Mouse (Mus musculus): ENCODE results near the gene 1700020N01Rik. TPM values are rescaled to one million over a fixed set of nuclear protein-coding genes. Genes with fewer than 3 reads are reported as not detected.

Gene 1700020N01Rik
- polyA plus RNA-seq, 1 experiment from 2014 or later = not detected

DNA sequence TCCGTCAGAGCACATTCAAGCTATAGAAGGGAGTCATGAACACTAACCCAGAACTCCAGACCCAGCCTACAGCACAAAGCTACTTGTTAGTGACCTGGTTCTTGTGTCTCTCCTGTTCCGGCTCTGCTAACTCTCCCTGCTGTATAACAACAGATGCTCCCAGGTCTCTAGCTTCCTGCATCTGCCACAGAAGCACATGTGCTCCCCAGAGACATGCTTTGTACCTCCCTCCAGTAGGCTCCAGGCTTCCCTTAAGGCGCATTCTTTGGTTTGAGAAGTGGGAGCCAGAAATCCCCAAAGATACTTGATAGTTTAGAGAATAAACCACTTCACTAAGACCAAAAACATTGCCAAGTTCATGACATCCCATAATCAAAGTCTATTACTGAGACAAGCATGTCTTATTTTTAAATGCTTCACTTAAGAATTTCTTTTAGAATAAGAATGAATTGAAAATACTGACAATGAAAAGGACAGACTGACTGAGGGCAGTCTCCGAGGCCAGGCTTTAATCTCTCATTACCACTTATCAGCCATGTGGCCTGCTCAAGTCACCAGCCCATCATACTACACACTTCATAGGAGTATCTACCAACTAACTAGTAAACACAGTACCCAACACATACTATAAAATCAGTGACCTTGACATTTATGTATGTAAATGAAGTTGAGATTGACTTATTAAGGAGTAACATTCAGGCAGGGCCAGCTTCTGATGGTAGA is 43.2 kb downstream of the 1700020N01Rik start:
- no peaks in the 10 kb centered on the region for H3K27me3 ChIP-seq
- no peak overlapping the region for H3K9ac ChIP-seq (replicated peaks)
- WGBS = 78% methylated on average over 4 of the region's 4 CpGs
- H3K27ac ChIP-seq = no peak overlapping the region
- H3K4me2 ChIP-seq (replicated peaks) = no peak overlapping the region
- no peaks in the 10 kb centered on the region for H3K4me1 ChIP-seq (replicated peaks)
- no peaks in the 10 kb centered on the region for H3K9me3 ChIP-seq
- no peaks in the 10 kb centered on the region for H3K36me3 ChIP-seq
- no peak for ATAC-seq
- no peak overlapping the region for H3K4me3 ChIP-seq (replicated peaks)

- Histone ChIP-seq H3K4me2 (replicated peaks) (no peak overlapping the region), H3K9ac (replicated peaks) (no peak overlapping the region), H3K27ac (no peak overlapping the region), H3K27me3 (no peaks in the 10 kb centered on the region), H3K4me1 (replicated peaks) (no peaks in the 10 kb centered on the region), H3K36me3 (no peaks in the 10 kb centered on the region), H3K4me3 (replicated peaks) (no peak overlapping the region), H3K9me3 (no peaks in the 10 kb centered on the region)
- WGBS = 76% methylated on average over 6 of the region's 6 CpGs
- no peak for ATAC-seq
Observed at GRCm38 (mm10) chr10:21636711-21637081, 43.8 kb downstream of the 1700020N01Rik start.

DNA sequence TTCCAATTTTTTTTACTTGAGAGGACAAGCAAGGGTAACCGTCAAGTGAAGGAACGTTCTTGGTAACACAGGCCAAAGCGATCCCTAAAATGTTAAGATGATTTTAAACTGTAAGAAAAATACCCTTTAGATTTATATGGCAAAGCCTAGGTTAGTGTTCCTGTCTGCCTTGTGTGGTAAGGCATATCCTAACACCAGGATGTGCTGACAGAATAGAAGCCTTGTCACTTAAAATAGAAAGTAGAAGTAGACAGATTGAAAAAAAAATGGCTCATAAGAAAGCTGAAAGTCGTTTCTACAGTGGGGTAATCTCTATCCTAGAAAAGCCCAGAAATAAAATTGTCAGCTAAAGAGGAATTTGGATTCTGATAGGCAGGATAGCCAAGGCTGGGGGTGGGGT is 58.4 kb downstream of the 1700020N01Rik start:
- WGBS = 89% methylated on average over 4 of the region's 4 CpGs

DNA sequence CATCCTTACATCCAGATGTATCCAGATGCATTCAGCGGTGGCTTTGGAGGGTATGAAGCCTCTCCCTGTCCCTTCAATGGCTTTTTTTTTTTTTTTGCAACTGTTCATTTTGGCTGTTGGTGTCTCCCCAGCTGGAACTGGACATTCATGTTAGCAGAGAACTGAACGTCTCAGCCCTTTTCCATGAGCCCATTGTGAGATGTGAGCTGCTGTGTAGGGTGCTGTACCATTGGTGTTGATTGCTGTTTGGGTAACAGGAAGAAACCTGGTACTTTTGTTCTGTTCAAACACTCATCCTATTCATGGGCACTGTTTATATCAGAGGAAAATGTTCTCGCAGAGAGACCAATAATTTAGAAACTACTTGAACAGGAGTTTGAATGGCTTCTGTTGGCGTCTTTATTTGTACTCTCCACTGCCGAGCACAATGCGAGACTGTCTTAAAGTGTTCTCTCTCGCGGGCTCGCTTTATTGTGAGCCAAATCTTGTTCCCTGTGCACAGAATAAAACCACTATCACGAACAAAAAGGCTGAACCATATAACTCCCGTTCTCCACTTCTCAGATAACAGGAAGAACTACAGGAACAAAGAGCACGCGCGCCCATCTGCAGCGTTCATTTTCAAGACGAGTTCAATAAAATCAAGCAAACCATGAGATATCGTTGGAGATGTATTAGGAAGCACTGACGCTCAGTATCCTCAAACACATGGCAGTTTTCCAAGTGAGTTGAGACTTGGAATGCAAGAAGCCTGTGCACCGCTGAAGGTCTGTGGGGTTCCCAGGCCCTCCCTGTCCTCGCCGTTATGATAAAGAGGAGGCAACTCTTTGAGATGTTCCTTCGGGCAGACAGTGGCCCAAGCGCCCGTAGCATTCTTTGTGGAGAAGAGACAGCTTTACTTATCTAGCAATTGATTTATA is 59.7 kb downstream of the 1700020N01Rik start:
- Histone ChIP-seq H3K27me3 (no peaks in the 10 kb centered on the region), H3K36me3 (no peaks in the 10 kb centered on the region), H3K4me2 (replicated peaks) (no peak overlapping the region), H3K4me3 (replicated peaks) (no peak overlapping the region), H3K9ac (replicated peaks) (no peak overlapping the region), H3K27ac (no peak overlapping the region), H3K9me3 (no peaks in the 10 kb centered on the region), H3K4me1 (replicated peaks) (no peaks in the 10 kb centered on the region)
- no peak for ATAC-seq
- WGBS = 90% methylated on average over 24 of the region's 24 CpGs

More for the DNA sequence above, 58.4 kb downstream of the 1700020N01Rik start:
- H3K9me3 ChIP-seq = no peaks in the 10 kb centered on the region
- no peaks in the 10 kb centered on the region for H3K27me3 ChIP-seq
- H3K4me3 ChIP-seq (replicated peaks) = no peak overlapping the region
- H3K9ac ChIP-seq (replicated peaks) = no peak overlapping the region
- no peaks in the 10 kb centered on the region for H3K36me3 ChIP-seq
- no peak for ATAC-seq
- H3K4me1 ChIP-seq (replicated peaks) = no peaks in the 10 kb centered on the region
- H3K4me2 ChIP-seq (replicated peaks) = no peak overlapping the region
- H3K27ac ChIP-seq = no peak overlapping the region

DNA sequence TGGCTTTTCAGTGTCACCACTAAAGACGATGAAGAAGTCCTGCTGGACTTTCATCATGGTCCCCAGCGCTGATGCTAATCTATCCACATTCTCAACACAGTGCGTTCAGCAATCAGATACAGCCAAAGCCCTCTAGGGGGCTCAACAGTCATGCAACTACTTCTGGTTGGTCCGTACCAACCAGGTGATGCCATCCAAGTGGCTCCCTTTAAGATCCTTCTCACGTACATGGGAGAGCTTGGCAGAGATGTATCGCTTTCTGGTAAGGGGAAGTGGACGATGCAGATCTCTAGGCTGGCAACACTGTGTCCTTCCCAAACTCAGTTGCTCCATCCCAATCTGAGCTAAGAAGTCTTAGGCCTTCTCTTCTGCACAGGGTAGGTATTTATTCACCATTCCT is 60.5 kb downstream of the 1700020N01Rik start:
- no peak for ATAC-seq
- H3K27me3 ChIP-seq = no peaks in the 10 kb centered on the region
- no peak overlapping the region for H3K9ac ChIP-seq (replicated peaks)
- H3K36me3 ChIP-seq = no peaks in the 10 kb centered on the region
- no peaks in the 10 kb centered on the region for H3K4me1 ChIP-seq (replicated peaks)
- WGBS = 92% methylated on average over 7 of the region's 7 CpGs
- no peaks in the 10 kb centered on the region for H3K9me3 ChIP-seq
- no peak overlapping the region for H3K4me3 ChIP-seq (replicated peaks)
- H3K27ac ChIP-seq = no peak overlapping the region
- no peak overlapping the region for H3K4me2 ChIP-seq (replicated peaks)

DNA sequence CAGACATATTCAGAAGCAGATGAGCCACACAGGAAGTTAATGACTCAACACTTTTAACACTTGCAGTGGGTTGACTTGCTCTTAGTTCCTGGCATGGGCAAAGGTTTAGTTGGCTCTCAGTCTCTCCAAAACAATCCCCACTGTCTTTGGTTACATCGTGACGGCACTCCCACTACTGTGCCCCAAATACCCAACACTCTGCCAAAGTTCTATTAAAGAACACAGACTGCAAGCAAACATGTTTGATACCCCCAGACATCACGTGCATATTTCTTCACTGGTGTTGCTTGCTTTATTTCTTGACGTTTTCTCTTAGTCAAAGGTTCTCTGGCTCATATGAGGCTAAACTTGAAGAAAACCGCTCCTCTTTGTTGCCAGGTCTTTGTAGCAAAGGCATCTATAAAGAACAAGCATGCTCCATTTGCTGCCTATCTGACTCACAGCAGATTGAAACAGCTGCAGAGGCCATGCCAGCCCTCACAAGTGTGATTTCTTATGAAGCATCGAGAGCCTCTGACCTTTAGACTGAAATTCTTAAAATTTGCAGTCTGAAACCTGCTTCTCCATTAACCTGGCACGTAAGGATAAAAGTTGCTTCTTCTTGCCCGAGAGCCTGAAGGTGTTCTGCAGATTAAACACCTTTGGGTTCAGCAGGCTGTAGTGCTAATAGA is 66.8 kb downstream of the 1700020N01Rik start:
- no peak overlapping the region for H3K4me2 ChIP-seq (replicated peaks)
- no peak overlapping the region for H3K27ac ChIP-seq
- H3K9me3 ChIP-seq = no peaks in the 10 kb centered on the region
- no peak for ATAC-seq
- WGBS = 87% methylated on average over 8 of the region's 8 CpGs
- no peaks in the 10 kb centered on the region for H3K36me3 ChIP-seq
- H3K9ac ChIP-seq (replicated peaks) = no peak overlapping the region
- H3K4me3 ChIP-seq (replicated peaks) = no peak overlapping the region
- H3K27me3 ChIP-seq = no peaks in the 10 kb centered on the region
- no peaks in the 10 kb centered on the region for H3K4me1 ChIP-seq (replicated peaks)

GRCm38 (mm10) chr10:21668976-21669375 is 76.0 kb downstream of the 1700020N01Rik start:
- WGBS = 66% methylated on average over 17 of the region's 17 CpGs
- H3K4me3 ChIP-seq (replicated peaks) = no peak overlapping the region
- no peaks in the 10 kb centered on the region for H3K36me3 ChIP-seq
- H3K9ac ChIP-seq (replicated peaks) = no peak overlapping the region
- no peaks in the 10 kb centered on the region for H3K4me1 ChIP-seq (replicated peaks)
- no peak overlapping the region for H3K27ac ChIP-seq
- H3K4me2 ChIP-seq (replicated peaks) = no peak overlapping the region
- H3K9me3 ChIP-seq = no peaks in the 10 kb centered on the region
- H3K27me3 ChIP-seq = no peaks in the 10 kb centered on the region
- no peak for ATAC-seq

- Histone ChIP-seq H3K36me3 (no peaks in the 10 kb centered on the region), H3K9ac (replicated peaks) (no peak overlapping the region), H3K9me3 (no peaks in the 10 kb centered on the region), H3K4me2 (replicated peaks) (no peak overlapping the region), H3K4me3 (replicated peaks) (no peak overlapping the region), H3K27me3 (no peaks in the 10 kb centered on the region), H3K27ac (no peak overlapping the region), H3K4me1 (replicated peaks) (no peaks in the 10 kb centered on the region)
- no peak for ATAC-seq
- WGBS = 81% methylated on average over 11 of the region's 11 CpGs
Observed at GRCm38 (mm10) chr10:21669750-21670161, 76.8 kb downstream of the 1700020N01Rik start.

DNA sequence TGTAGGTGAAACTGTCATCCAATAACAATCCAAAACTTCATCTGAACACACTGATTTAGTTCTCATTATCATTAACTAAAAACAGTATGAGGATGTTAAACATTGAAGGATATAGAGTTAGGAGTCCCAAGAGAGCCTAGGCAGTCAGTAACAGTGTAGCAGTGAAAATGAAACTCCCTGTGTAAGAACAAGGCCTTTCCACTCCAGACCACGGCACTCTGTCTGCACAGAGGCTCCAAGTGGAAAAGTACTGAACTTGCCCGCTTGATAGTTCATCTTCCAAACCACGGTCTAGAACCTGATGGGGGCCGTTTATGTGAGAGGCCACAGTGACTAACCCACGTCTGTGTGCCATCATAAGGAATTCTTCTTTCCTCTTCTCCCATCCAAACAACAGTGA is 77.2 kb downstream of the 1700020N01Rik start:
- Histone ChIP-seq H3K4me2 (replicated peaks) (no peak overlapping the region), H3K9me3 (no peaks in the 10 kb centered on the region), H3K4me1 (replicated peaks) (no peaks in the 10 kb centered on the region), H3K36me3 (no peaks in the 10 kb centered on the region), H3K9ac (replicated peaks) (no peak overlapping the region), H3K27me3 (no peaks in the 10 kb centered on the region), H3K27ac (no peak overlapping the region), H3K4me3 (replicated peaks) (no peak overlapping the region)
- ATAC-seq = no peak
- 87% methylated on average over 5 of the region's 5 CpGs for WGBS

Other genes starting within 250 kb of the 1700020N01Rik start
- 0.17 TPM in 2 replicates for gene Aldh8a1, start 215.9 kb upstream of the 1700020N01Rik start, polyA plus RNA-seq (2015; fragmentation: Nextera tagmentation; extraction: Ambion mirVana)